Mouse (Mus musculus): Measurements from ENCODE around the gene Ghr.

Gene Ghr

GRCm38 (mm10) chr15:3303426-3303825 lies 279.9 kb downstream of the Ghr start, which contains the start of gene Ccdc152:
Gene Ccdc152, minus strand, starts transcription at chr15:3303526.
- DNase-seq (ENCODE audit: extremely low read depth, insufficient read length, low spot score): no peak

- DNase-seq (ENCODE audit: extremely low read depth, insufficient read length, low spot score): no peak
Observed at GRCm38 (mm10) chr15:3300361-3301100, 282.8 kb downstream of the Ghr start.

- no peak for DNase-seq (ENCODE audit: extremely low read depth, insufficient read length, low spot score)
Observed at GRCm38 (mm10) chr15:3297615-3298014, 285.7 kb downstream of the Ghr start.

GRCm38 (mm10) chr15:3295986-3296385 lies 287.3 kb downstream of the Ghr start:
- DNase-seq (ENCODE audit: extremely low read depth, insufficient read length, low spot score): no peak

GRCm38 (mm10) chr15:3293477-3293876 lies 289.8 kb downstream of the Ghr start:
- DNase-seq (ENCODE audit: extremely low read depth, insufficient read length, low spot score): no peak

GRCm38 (mm10) chr15:3290435-3290834 lies 292.9 kb downstream of the Ghr start:
- no peak for DNase-seq (ENCODE audit: extremely low read depth, insufficient read length, low spot score)

GRCm38 (mm10) chr15:3286032-3286431 lies 297.3 kb downstream of the Ghr start:
- no peak for DNase-seq (ENCODE audit: extremely low read depth, insufficient read length, low spot score)

GRCm38 (mm10) chr15:3281737-3282136 lies 301.6 kb downstream of the Ghr start:
- no peak for DNase-seq (ENCODE audit: extremely low read depth, insufficient read length, low spot score)

GRCm38 (mm10) chr15:3281216-3281615 lies 302.1 kb downstream of the Ghr start:
- DNase-seq (ENCODE audit: extremely low read depth, insufficient read length, low spot score): no peak

- DNase-seq (ENCODE audit: extremely low read depth, insufficient read length, low spot score): no peak
Observed at GRCm38 (mm10) chr15:3279242-3279641, 304.1 kb downstream of the Ghr start.

- no peak for DNase-seq (ENCODE audit: extremely low read depth, insufficient read length, low spot score)
Observed at GRCm38 (mm10) chr15:3277391-3277790, 305.9 kb downstream of the Ghr start.

GRCm38 (mm10) chr15:3273191-3273590 lies 310.1 kb downstream of the Ghr start:
- no peak for DNase-seq (ENCODE audit: extremely low read depth, insufficient read length, low spot score)

- DNase-seq (ENCODE audit: extremely low read depth, insufficient read length, low spot score): no peak
Observed at GRCm38 (mm10) chr15:3271216-3271615, 312.1 kb downstream of the Ghr start.

GRCm38 (mm10) chr15:3270646-3271077 lies 312.6 kb downstream of the Ghr start:
- peak; percentile 68 for DNase-seq (ENCODE audit: extremely low read depth, insufficient read length, low spot score)

GRCm38 (mm10) chr15:3269996-3270645 lies 313.2 kb downstream of the Ghr start:
- no peak for DNase-seq (ENCODE audit: extremely low read depth, insufficient read length, low spot score)

- DNase-seq (ENCODE audit: extremely low read depth, insufficient read length, low spot score): no peak
Observed at GRCm38 (mm10) chr15:3269496-3269895, 313.8 kb downstream of the Ghr start.

GRCm38 (mm10) chr15:3268247-3268646 lies 315.0 kb downstream of the Ghr start, which contains the start of gene Selenop:
Gene Selenop, plus strand, starts transcription at chr15:3268547.
- no peak for DNase-seq (ENCODE audit: extremely low read depth, insufficient read length, low spot score)
